Mouse (Mus musculus) heart, embryonic 12.5 days (tissue): ENCODE measurements around the gene Gjb3. TPM values are rescaled to one million over a fixed set of nuclear protein-coding genes. Genes with fewer than 3 reads are reported as not detected.

Source experiments
- ATAC-seq: fragments of 200-750 bp; cut with Nextera tagmentation; 2 replicates; pipeline ENCODE4 v1.8.0; 2017; ENCODE audit warnings: moderate TSS enrichment, moderate library complexity; ENCODE audit not compliant: insufficient number of reproducible peaks, low FRiP score
- H3K27ac ChIP-seq: fragments of 300-500 bp; sonication (generic); 2 replicates; pipeline ENCODE4 v1.5.1; 2016; ENCODE audit warnings: mild to moderate bottlenecking, moderate library complexity; ENCODE audit not compliant: poor library complexity, severe bottlenecking
- H3K27me3 ChIP-seq: fragments of 300-500 bp; sonication (generic); replicated peaks from 2 replicates; pipeline ENCODE4 v1.6.1; 2016; ENCODE audit warnings: mild to moderate bottlenecking, moderate library complexity
- H3K36me3 ChIP-seq: fragments of 300-500 bp; sonication (generic); 2 replicates; pipeline ENCODE4 v1.6.1; 2016; ENCODE audit warnings: mild to moderate bottlenecking, moderate library complexity
- H3K4me1 ChIP-seq: fragments of 300-500 bp; sonication (generic); replicated peaks from 2 replicates; pipeline ENCODE4 v1.6.1; 2016; ENCODE audit warnings: mild to moderate bottlenecking
- H3K4me2 ChIP-seq: fragments of 300-500 bp; sonication (generic); 2 replicates; pipeline ENCODE4 v1.6.1; 2016; ENCODE audit warnings: mild to moderate bottlenecking, moderate library complexity
- H3K4me3 ChIP-seq: fragments of 300-500 bp; sonication (generic); 2 replicates; pipeline ENCODE4 v1.5.1; 2016; ENCODE audit warnings: mild to moderate bottlenecking
- H3K9ac ChIP-seq: fragments of 300-500 bp; sonication (generic); 2 replicates; pipeline ENCODE4 v1.6.1; 2016; ENCODE audit warnings: mild to moderate bottlenecking, moderate library complexity
- H3K9me3 ChIP-seq: fragments of 300-500 bp; sonication (generic); replicated peaks from 2 replicates; pipeline ENCODE4 v1.6.1; 2016; ENCODE audit warnings: mild to moderate bottlenecking, moderate library complexity
- WGBS: fragments of 180-500 bp; shearing (Covaris S2); methylation state at CpG from one replicate; pipeline ENCODE4 v1.1.7; 2016; 5-methylcytosine and 5-hydroxymethylcytosine counted together
- polyA plus RNA-seq: library from polyadenylated mRNA; unstranded; fragments of >200 nt; fragmentation: Nextera tagmentation; extraction: Ambion mirVana; gene quantifications from 2 replicates; pipeline ENCODE4 v1.2.1, GENCODE M21; 2016

Gjb3 gene
- 0.19 TPM in 1 of 2 replicates, not detected in the other for polyA plus RNA-seq

GRCm38 (mm10) chr4:127330181-127331100 is at the start of gene Gjb3:
Gene Gjb3 (minus strand): TSS chr4:127330844.
- peak within 1 kb of the TSS; percentile 28 for H3K4me3 ChIP-seq
- H3K4me2 ChIP-seq: peak within 1 kb of the TSS; percentile 54
- WGBS: 3% methylated on average over 49 of the region's 49 CpGs
- ATAC-seq: no peak
- no peak within 1 kb of the TSS for H3K27ac ChIP-seq
- peak within 1 kb of the TSS; percentile 10; the same call in 1 of the 2 replicates for H3K9ac ChIP-seq
- H3K27me3 ChIP-seq: peaks cover 79% of the 10 kb centered on the region
- peaks cover 17% of the 10 kb centered on the region for H3K4me1 ChIP-seq
- H3K9me3 ChIP-seq: no peaks in the 10 kb centered on the region
- no peaks in the 10 kb centered on the region for H3K36me3 ChIP-seq

- no peaks in the 10 kb centered on the region for H3K9me3 ChIP-seq
- no peaks in the 10 kb centered on the region for H3K36me3 ChIP-seq
- ATAC-seq: no peak
- no peak overlapping the region for H3K9ac ChIP-seq
- no peak overlapping the region for H3K4me3 ChIP-seq
- WGBS: 37% methylated on average over 4 of the region's 4 CpGs
- H3K4me2 ChIP-seq: no peak overlapping the region
- H3K4me1 ChIP-seq: peaks cover 19% of the 10 kb centered on the region
- no peak overlapping the region for H3K27ac ChIP-seq
- no peaks in the 10 kb centered on the region for H3K27me3 ChIP-seq
These were observed 46.7 kb upstream of the Gjb3 start for GRCm38 (mm10) chr4:127377344-127377743.

GRCm38 (mm10) chr4:127375541-127376177 is 45.0 kb upstream of the Gjb3 start:
- Histone ChIP-seq H3K4me1 (peaks cover 32% of the 10 kb centered on the region), H3K36me3 (no peaks in the 10 kb centered on the region), H3K9me3 (no peaks in the 10 kb centered on the region), H3K4me2 (no peak overlapping the region), H3K27me3 (no peaks in the 10 kb centered on the region), H3K9ac (no peak overlapping the region), H3K27ac (no peak overlapping the region), H3K4me3 (no peak overlapping the region)
- ATAC-seq: no peak
- 73% methylated on average over 17 of the region's 17 CpGs for WGBS

GRCm38 (mm10) chr4:127374645-127375044 is 44.0 kb upstream of the Gjb3 start:
- Histone ChIP-seq H3K4me2 (no peak overlapping the region), H3K4me3 (no peak overlapping the region), H3K4me1 (peaks cover 32% of the 10 kb centered on the region), H3K9me3 (no peaks in the 10 kb centered on the region), H3K36me3 (no peaks in the 10 kb centered on the region), H3K27me3 (peaks cover 5% of the 10 kb centered on the region; the same call in 1 of the 2 replicates), H3K27ac (no peak overlapping the region), H3K9ac (no peak overlapping the region)
- 84% methylated on average over 4 of the region's 4 CpGs for WGBS
- no peak for ATAC-seq

GRCm38 (mm10) chr4:127373491-127373890 is 42.8 kb upstream of the Gjb3 start:
- no peak overlapping the region for H3K9ac ChIP-seq
- H3K27me3 ChIP-seq: peaks cover 10% of the 10 kb centered on the region
- H3K9me3 ChIP-seq: no peaks in the 10 kb centered on the region
- no peaks in the 10 kb centered on the region for H3K36me3 ChIP-seq
- H3K4me3 ChIP-seq: no peak overlapping the region
- WGBS: 37% methylated on average over 8 of the region's 8 CpGs
- H3K4me2 ChIP-seq: no peak overlapping the region
- H3K4me1 ChIP-seq: peaks cover 36% of the 10 kb centered on the region
- H3K27ac ChIP-seq: no peak overlapping the region
- no peak for ATAC-seq

GRCm38 (mm10) chr4:127371546-127371945 is 40.9 kb upstream of the Gjb3 start:
- no peak overlapping the region for H3K27ac ChIP-seq

GRCm38 (mm10) chr4:127370447-127370846 is 39.8 kb upstream of the Gjb3 start:
- no peaks in the 10 kb centered on the region for H3K9me3 ChIP-seq
- no peak overlapping the region for H3K9ac ChIP-seq
- H3K27me3 ChIP-seq: peaks cover 10% of the 10 kb centered on the region
- ATAC-seq: no peak
- no peak overlapping the region for H3K4me3 ChIP-seq
- 54% methylated on average over 2 of the region's 2 CpGs for whole genome bisulfite sequencing
- H3K36me3 ChIP-seq: no peaks in the 10 kb centered on the region
- H3K4me1 ChIP-seq: peaks cover 47% of the 10 kb centered on the region
- no peak overlapping the region for H3K4me2 ChIP-seq
- no peak overlapping the region for H3K27ac ChIP-seq

More at GRCm38 (mm10) chr4:127371546-127371945, 40.9 kb upstream of the Gjb3 start:
- WGBS: 54% methylated on average over 5 of the region's 5 CpGs
- H3K4me1 ChIP-seq: peaks cover 44% of the 10 kb centered on the region
- H3K9me3 ChIP-seq: no peaks in the 10 kb centered on the region
- H3K4me3 ChIP-seq: no peak overlapping the region
- ATAC-seq: no peak
- no peaks in the 10 kb centered on the region for H3K36me3 ChIP-seq
- no peak overlapping the region for H3K4me2 ChIP-seq
- no peak overlapping the region for H3K9ac ChIP-seq
- peaks cover 10% of the 10 kb centered on the region for H3K27me3 ChIP-seq

GRCm38 (mm10) chr4:127368379-127368973 is 37.8 kb upstream of the Gjb3 start:
- H3K36me3 ChIP-seq: no peaks in the 10 kb centered on the region
- ATAC-seq: no peak
- H3K9ac ChIP-seq: no peak overlapping the region
- H3K4me3 ChIP-seq: no peak overlapping the region
- no peaks in the 10 kb centered on the region for H3K9me3 ChIP-seq
- peaks cover 52% of the 10 kb centered on the region for H3K4me1 ChIP-seq
- H3K27ac ChIP-seq: no peak overlapping the region
- peaks cover 10% of the 10 kb centered on the region for H3K27me3 ChIP-seq
- H3K4me2 ChIP-seq: no peak overlapping the region
- 29% methylated on average over 13 of the region's 13 CpGs for WGBS

GRCm38 (mm10) chr4:127365834-127366233 is 35.2 kb upstream of the Gjb3 start:
- WGBS: 7% methylated on average over 4 of the region's 4 CpGs
- H3K27me3 ChIP-seq: peaks cover 10% of the 10 kb centered on the region

GRCm38 (mm10) chr4:127365433-127365832 is 34.8 kb upstream of the Gjb3 start:
- Histone ChIP-seq H3K4me3 (no peak overlapping the region), H3K27ac (no peak overlapping the region; the same call in 1 of the 2 replicates), H3K4me1 (peaks cover 28% of the 10 kb centered on the region), H3K9me3 (no peaks in the 10 kb centered on the region), H3K4me2 (no peak overlapping the region), H3K36me3 (no peaks in the 10 kb centered on the region), H3K9ac (no peak overlapping the region), H3K27me3 (peaks cover 10% of the 10 kb centered on the region)
- 18% methylated on average over 5 of the region's 5 CpGs for WGBS
- ATAC-seq: no peak

More at GRCm38 (mm10) chr4:127365834-127366233, 35.2 kb upstream of the Gjb3 start:
- Histone ChIP-seq H3K36me3 (no peaks in the 10 kb centered on the region), H3K9ac (no peak overlapping the region), H3K9me3 (no peaks in the 10 kb centered on the region), H3K27ac (no peak overlapping the region), H3K4me3 (no peak overlapping the region), H3K4me2 (no peak overlapping the region), H3K4me1 (peaks cover 28% of the 10 kb centered on the region)
- no peak for ATAC-seq

GRCm38 (mm10) chr4:127364431-127364830 is 33.8 kb upstream of the Gjb3 start:
- H3K36me3 ChIP-seq: no peaks in the 10 kb centered on the region
- no peak overlapping the region for H3K27ac ChIP-seq
- no peak overlapping the region for H3K4me2 ChIP-seq
- H3K9ac ChIP-seq: no peak overlapping the region
- H3K4me1 ChIP-seq: peaks cover 31% of the 10 kb centered on the region
- peaks cover 11% of the 10 kb centered on the region; the same call in 1 of the 2 replicates for H3K27me3 ChIP-seq
- WGBS: 57% methylated on average over 6 of the region's 6 CpGs
- no peak for ATAC-seq
- H3K4me3 ChIP-seq: no peak overlapping the region
- H3K9me3 ChIP-seq: no peaks in the 10 kb centered on the region
